Mouse (Mus musculus): ENCODE data around the gene Wasl.

The Wasl gene

DNA sequence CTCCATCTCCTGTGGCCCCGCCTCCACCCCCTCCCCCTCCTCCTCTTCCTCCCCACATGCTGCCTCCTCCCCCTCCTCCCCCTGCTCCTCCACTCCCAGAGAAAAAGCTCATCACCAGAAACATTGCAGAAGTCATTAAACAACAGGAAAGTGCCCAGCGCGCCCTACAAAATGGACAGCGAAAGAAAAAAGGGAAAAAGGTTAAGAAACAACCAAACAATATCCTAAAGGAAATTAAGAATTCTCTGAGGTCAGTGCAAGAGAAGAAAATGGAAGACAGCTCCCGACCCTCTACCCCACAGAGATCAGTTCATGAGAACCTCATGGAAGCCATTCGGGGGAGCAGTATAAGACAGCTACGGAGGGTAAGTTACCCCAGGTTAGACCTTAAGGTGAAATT is 60.5 kb downstream of the Wasl start:
- no peak for DNase-seq (ENCODE audit: low spot score)

- no peak for DNase-seq (ENCODE audit: low spot score)
These were observed 61.8 kb downstream of the Wasl start for GRCm38 (mm10) chr6:24602993-24603392.

GRCm38 (mm10) chr6:24602351-24602750 is 62.5 kb downstream of the Wasl start:
- no peak for DNase-seq (ENCODE audit: low spot score)

DNA sequence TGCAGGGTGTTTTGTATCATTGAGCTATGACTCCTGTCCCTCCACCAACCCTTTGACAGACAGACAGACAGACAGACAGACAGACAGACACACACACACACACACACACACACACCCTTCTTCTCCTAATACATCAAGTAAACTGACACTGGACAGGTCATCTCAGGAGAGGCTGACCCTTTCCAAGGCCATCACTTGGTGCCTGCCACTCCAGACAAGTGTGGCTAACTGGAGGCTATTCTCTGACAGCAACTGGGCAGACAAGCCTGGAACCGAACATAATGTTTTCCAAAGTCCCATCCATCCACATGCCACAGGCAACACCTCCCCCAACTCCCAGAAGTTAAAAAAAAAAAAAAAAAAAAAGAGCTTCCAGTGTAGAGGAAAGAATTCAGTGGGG is 63.1 kb downstream of the Wasl start:
- no peak for DNase-seq (ENCODE audit: low spot score)

- no peak for DNase-seq (ENCODE audit: low spot score)
These were observed 64.1 kb downstream of the Wasl start for GRCm38 (mm10) chr6:24600726-24601125.

- DNase-seq (ENCODE audit: low spot score), result no peak
These were observed 64.7 kb downstream of the Wasl start for GRCm38 (mm10) chr6:24600134-24600533.

DNA sequence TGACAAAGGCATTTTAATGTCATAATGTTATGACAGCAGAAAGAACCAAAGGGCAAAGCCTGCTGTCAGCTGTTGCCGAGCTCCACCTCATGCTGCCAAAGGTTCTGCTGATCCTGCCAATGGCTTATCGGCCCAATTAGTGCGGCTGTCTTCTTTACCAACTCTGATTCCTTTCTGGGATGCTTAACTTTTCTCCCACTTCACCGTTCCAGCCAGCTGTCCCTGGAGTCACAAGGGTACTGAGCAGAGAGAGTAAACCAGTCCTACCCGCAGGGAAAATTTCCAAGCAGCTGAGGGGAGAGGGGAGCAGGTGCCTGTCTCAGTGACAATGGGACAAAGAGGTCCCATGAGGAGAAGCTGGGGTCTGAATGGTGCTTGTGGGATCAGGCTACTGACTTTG is 65.2 kb downstream of the Wasl start:
- no peak for DNase-seq (ENCODE audit: low spot score)

GRCm38 (mm10) chr6:24599179-24599578 is 65.6 kb downstream of the Wasl start:
- no peak for DNase-seq (ENCODE audit: low spot score)

DNA sequence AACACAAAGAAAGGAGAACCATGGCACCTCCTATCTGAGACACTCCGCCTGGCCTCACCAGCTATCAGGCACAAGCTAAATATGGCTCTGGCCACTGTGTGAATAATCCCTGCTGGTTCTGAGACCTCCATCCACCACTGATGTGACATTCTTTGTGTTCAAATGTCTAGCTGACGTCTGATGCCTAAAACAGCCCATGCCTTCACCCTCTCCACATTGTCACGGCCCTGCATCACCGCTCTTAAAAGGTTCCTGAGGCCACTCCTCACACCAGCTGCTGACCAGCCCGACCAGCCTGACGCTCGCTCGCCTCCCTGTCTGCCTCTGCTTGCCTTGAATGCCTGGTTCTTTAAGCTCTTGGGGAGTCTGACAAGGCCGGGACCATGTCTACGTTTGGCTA is 67.3 kb downstream of the Wasl start, which contains the start of gene Lmod2:
Gene Lmod2 (plus strand): TSS at position 263 of the 400 bp plus-strand sequence.
- no peak for DNase-seq (ENCODE audit: low spot score)

- peak; percentile 28 for DNase-seq (ENCODE audit: low spot score)
These were observed 73.1 kb downstream of the Wasl start for GRCm38 (mm10) chr6:24591525-24592218.

- DNase-seq (ENCODE audit: low spot score), result no peak
These were observed 74.5 kb downstream of the Wasl start for GRCm38 (mm10) chr6:24590282-24590681.

DNA sequence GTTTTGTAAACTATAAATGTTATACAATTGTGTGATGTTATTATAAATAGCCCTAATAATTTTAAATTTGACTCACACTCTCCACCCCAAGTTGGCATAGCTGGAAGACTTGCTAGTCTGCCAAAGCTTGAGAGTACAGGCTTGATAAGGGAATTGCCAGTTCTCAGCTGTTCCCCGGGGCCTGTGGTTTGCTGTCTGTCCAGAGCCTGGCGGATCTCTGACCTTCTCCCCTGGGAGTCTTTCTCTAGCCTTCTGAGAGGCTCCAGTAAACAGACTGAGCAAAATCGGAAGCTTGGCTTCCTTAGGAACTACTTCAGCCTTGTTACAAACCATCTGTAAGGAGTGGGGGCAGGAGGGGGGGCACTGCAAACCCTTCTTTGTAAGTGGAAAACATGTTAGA is 77.9 kb downstream of the Wasl start:
- no peak for DNase-seq (ENCODE audit: low spot score)

GRCm38 (mm10) chr6:24585431-24586310 is 79.1 kb downstream of the Wasl start:
- DNase-seq (ENCODE audit: low spot score), result peak; percentile 37

- DNase-seq (ENCODE audit: low spot score), result no peak
These were observed 81.4 kb downstream of the Wasl start for GRCm38 (mm10) chr6:24583456-24583855.

DNA sequence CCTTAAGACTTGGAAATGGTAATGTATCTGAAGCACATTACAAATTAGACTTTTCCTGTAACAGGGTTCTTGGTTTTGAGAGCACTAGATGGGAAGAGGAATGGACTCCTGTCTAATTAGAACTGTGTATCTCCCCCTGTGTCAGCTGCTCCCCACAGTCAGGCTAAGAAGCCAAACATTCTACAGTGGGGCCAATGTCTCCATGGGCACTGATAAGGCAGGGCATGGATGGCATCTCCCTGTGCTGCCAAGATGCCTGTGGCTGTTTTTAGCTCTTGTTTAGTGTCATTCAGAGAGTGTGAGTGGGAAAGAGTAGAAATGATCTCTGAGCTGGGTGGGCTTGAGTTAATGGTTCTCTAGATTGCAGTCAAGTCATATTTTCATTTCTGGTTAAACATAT is 91.5 kb downstream of the Wasl start:
- no peak for DNase-seq (ENCODE audit: low spot score)

- DNase-seq (ENCODE audit: low spot score), result no peak
These were observed 92.4 kb downstream of the Wasl start for GRCm38 (mm10) chr6:24572431-24572830.

DNA sequence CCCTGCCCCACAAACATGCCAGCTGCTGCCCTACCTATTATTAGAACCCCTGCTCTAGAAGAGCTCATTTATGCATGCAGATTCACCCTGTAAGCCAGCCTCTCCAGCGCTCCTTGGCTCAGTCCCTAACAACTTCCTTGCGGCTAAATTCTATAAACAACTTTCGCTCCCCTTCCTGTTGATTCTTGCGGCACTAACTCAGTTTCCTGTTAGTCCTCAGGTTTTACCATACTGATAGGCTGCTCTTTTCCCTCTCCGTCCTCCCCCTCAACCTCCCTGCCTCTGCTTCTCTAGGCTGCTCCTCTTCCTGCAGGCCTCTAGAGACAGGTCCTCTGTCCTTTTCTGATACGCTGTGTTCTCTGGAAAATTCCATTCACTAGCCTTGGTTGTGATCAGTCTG is 93.7 kb downstream of the Wasl start:
- no peak for DNase-seq (ENCODE audit: low spot score)

DNA sequence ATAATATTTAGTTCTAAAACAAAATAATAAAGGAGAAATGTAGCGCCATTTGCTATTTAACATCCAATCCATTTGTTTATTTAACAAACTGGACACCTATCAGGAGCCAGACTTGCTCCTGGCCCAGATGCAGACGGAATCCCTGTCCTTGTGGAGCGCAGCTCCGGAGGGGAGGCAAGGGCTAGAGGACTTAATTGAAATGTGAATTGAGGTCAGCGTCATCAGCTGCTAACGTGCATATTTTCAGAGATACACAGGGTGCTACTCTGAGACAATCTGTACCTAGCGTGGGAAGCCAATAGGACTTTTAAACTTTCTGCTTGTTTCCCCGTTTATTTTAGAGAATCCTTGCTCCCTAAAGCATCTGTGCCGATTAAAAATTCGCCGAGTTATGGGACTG is 94.5 kb downstream of the Wasl start:
- DNase-seq (ENCODE audit: low spot score), result no peak

DNA sequence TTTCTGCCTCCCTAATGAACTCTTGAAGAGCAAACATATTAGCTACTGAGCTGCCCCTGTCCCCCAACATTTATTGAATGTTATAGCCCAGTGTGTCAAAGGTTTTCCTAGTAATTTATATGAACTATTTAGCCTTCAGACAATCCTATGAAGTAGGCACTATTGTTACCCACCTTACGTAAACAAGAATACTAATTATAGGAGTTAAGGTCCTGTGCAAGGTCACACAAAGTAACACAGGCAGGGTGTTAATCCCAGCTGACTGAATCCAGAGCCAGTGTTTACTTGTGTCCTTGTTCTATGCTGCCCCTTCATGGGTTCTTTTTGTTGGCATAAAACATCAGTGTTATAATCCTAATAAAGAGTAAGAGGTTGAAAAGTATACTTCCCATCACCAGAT is 95.1 kb downstream of the Wasl start:
- DNase-seq (ENCODE audit: low spot score), result no peak

GRCm38 (mm10) chr6:24568963-24569362 is 95.8 kb downstream of the Wasl start:
- no peak for DNase-seq (ENCODE audit: low spot score)

- DNase-seq (ENCODE audit: low spot score), result no peak
These were observed 99.9 kb downstream of the Wasl start for GRCm38 (mm10) chr6:24564886-24565285.

DNA sequence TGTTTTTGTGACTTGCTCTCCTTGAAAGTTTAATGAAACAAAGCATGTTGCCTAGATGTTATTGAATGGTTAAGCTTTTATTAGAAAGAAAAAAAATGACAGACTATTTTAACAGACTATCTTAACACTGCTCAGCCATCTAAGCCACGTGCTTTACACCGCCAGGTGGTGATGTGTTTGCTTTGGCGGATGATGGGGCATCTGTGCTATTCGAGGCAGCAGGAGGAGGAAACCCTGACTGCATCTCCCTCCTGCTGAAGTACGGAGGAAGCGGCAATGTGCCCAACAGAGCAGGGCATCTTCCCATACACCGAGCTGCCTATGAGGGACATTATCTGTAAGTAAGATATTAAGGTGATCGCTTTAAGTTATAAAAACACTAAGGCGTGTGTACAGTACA is 100.7 kb downstream of the Wasl start:
- no peak for DNase-seq (ENCODE audit: low spot score)
